Mouse (Mus musculus): ENCODE data around the gene Slc25a47. TPM values are rescaled to one million over a fixed set of nuclear protein-coding genes. Genes with fewer than 3 reads are reported as not detected.

Slc25a47 gene
- 5.8 and 5.9 TPM in 2 replicates for polyA plus RNA-seq (2015; fragmentation: Nextera tagmentation; extraction: Ambion mirVana)

DNA sequence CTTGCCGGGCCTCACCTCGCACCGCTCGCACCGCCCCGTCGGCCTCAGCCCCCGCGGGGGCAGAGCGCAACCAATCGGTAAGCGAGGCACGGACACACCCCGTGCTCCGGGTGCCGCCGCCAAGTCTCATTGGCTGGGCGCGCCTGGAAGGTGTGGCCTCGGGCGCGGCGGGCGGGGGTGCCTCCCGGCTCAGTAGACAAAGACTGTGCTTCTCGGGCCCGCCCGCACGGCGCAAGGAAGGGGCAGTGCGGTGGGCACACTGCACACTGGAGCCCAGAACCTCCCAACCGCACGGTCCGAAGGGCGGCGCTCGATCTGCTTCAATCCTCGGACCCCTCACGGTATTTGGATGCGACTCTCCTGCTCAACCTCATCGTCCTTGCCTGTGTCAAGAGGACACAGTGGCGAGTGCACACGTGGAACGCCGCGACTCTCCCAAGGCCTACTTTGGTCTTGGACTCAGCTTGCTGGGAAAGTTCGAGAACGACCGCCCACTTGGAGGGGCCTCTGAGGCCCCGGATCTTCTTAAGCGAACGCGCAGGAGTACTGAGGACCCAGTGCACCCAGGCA, at the start of gene Slc25a47, which contains the start of gene Slc25a29:
Slc25a47 (plus strand) TSS at position 207 of the 570 bp plus-strand sequence.
Slc25a29 (minus strand) TSS at position 44 of the 570 bp plus-strand sequence.
- no peaks in the 10 kb centered on the region for H3K9me3 ChIP-seq
- peak within 1 kb of the TSS; percentile 90 for H3K9ac ChIP-seq
- peak within 1 kb of the TSS; percentile 89 for H3K27ac ChIP-seq (replicated peaks)
- peaks cover 18% of the 10 kb centered on the region for H3K36me3 ChIP-seq
- no peaks in the 10 kb centered on the region for H3K27me3 ChIP-seq (replicated peaks)
- ATAC-seq (ENCODE audit: extremely low read depth, insufficient number of reproducible peaks, low FRiP score, low TSS enrichment) = peak; percentile 97
- H3K4me1 ChIP-seq = peaks cover 38% of the 10 kb centered on the region
- H3K4me3 ChIP-seq = peak within 1 kb of the TSS; percentile 78
- WGBS = under 1% methylated on average over 49 of the region's 53 CpGs
- peak within 1 kb of the TSS; percentile 97 for H3K4me2 ChIP-seq

DNA sequence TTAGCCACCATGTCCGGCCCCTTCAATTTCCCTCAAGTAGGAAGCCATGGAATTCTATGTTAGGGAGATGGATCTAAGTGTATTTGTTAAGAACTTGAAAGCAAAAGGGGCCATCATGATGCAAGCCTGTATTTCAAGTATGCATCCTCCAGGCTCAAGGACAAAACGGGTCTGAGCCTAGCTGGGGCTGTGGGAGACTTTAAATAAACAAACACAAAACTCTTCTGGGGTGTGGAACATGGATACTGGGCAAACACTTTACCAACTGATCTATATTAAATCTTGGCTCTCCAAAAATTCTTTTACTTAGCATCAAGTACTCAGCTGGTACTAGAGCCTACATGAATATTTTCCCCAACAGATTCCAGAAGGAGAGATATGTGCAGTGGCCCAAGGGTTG, 48.5 kb upstream of the Slc25a47 start:
- Histone ChIP-seq H3K36me3 (peaks cover 15% of the 10 kb centered on the region), H3K27ac (replicated peaks) (no peak overlapping the region), H3K9ac (no peak overlapping the region), H3K4me2 (no peak overlapping the region), H3K27me3 (replicated peaks) (no peaks in the 10 kb centered on the region), H3K9me3 (peaks cover 14% of the 10 kb centered on the region; the same call in 1 of the 2 replicates), H3K4me3 (no peak overlapping the region), H3K4me1 (peaks cover 20% of the 10 kb centered on the region)
- no peak for ATAC-seq (ENCODE audit: extremely low read depth, insufficient number of reproducible peaks, low FRiP score, low TSS enrichment)
- 84% methylated on average over 2 of the region's 2 CpGs for WGBS

DNA sequence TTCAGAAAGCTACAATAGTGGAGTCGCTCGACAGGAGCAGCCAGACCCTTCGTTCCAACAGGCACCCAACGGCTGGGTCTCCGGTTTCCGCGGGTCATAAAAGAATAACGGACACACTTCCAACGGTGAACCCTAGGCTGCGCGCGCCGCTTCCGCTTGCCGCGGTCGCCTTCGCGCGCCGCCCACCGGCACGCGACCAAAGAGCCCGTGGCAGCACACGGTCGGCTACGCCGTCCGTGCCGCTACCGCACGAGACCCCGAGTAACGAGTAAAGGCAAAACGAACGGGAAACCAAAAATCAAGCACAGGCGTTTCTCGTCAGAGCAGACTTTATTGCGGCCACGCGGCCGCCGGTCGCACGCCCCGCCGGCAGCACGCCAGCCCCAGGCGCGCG, 43.7 kb upstream of the Slc25a47 start:
- peak overlapping the region; percentile 77 for H3K4me2 ChIP-seq
- under 1% methylated on average over 52 of the region's 52 CpGs for WGBS
- no peaks in the 10 kb centered on the region for H3K27me3 ChIP-seq (replicated peaks)
- H3K4me3 ChIP-seq = peak overlapping the region; percentile 96
- no peaks in the 10 kb centered on the region for H3K9me3 ChIP-seq
- ATAC-seq (ENCODE audit: extremely low read depth, insufficient number of reproducible peaks, low FRiP score, low TSS enrichment) = no peak
- H3K9ac ChIP-seq = peak overlapping the region; percentile 94
- peaks cover 38% of the 10 kb centered on the region for H3K4me1 ChIP-seq
- 0 out of 2 replicates have a peak, but pooled peaks cover 7% of the 10 kb centered on the region for H3K36me3 ChIP-seq
- H3K27ac ChIP-seq (replicated peaks) = peak overlapping the region; percentile 99

DNA sequence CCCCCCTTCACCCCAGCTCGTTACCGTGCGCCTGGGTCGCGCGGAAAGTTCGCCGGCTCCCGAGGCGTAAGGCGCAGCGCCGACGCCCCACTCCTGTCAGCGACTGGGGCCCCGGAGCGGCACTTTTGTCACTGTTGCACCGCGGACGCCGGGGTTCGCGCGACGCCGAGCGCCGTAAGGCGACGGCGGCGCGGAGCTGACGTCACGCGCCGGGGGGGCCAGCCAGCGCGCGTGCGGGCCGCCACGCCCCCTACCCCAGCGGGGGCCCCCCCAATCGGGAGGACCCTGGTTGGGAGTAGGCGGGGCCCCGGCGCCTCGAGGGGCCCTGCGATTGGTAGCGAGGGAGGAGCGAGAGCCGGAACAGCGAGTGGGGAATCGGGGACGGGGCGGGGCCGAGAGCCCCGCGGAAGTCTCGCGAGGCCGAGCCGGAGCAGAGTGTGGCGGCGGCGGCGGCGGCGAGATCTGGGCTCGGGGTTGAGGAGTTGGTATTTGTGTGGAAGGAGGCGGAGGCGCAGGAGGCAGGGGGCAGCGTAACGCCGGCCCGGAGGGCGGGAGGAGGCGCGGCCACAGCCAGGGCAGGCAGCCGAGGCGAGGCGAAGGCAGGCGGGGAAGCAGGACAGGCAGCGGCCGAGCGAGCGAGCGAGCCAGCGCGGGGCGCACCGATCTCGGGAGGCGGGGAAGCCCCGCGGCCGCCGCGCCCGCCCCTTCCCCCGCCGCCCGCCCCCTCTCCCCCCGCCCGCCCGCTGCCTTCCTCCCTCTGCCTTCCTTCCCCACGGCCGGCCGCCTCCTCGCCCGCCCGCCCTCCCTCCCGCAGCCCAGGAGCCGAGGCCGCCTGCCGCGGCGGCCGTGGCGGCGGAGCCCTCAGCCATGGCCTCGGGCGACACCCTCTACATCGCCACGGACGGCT, 43.0 kb upstream of the Slc25a47 start, which contains the start of gene Yy1:
Yy1 (plus strand) TSS at position 428 of the 907 bp plus-strand sequence.
- ATAC-seq (ENCODE audit: extremely low read depth, insufficient number of reproducible peaks, low FRiP score, low TSS enrichment) = peak; percentile 88
- peak within 1 kb of the TSS; percentile 95 for H3K9ac ChIP-seq
- H3K9me3 ChIP-seq = no peaks in the 10 kb centered on the region
- peak within 1 kb of the TSS; percentile 99 for H3K27ac ChIP-seq (replicated peaks)
- H3K36me3 ChIP-seq = 0 out of 2 replicates have a peak, but pooled peaks cover 7% of the 10 kb centered on the region
- peak within 1 kb of the TSS; percentile 89 for H3K4me2 ChIP-seq
- under 1% methylated on average over 89 of the region's 127 CpGs for WGBS
- H3K27me3 ChIP-seq (replicated peaks) = no peaks in the 10 kb centered on the region
- H3K4me3 ChIP-seq = peak within 1 kb of the TSS; percentile 96
- H3K4me1 ChIP-seq = peaks cover 34% of the 10 kb centered on the region

DNA sequence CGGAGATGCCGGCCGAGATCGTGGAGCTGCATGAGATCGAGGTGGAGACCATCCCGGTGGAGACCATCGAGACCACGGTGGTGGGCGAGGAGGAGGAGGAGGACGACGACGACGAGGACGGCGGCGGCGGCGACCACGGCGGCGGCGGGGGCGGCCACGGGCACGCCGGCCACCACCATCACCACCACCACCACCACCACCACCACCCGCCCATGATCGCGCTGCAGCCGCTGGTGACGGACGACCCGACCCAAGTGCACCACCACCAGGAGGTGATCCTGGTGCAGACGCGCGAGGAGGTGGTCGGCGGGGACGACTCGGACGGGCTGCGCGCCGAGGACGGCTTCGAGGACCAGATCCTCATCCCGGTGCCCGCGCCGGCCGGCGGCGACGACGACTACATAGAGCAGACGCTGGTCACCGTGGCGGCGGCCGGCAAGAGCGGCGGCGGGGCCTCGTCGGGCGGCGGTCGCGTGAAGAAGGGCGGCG, 42.3 kb upstream of the Slc25a47 start:
- under 1% methylated on average over 51 of the region's 71 CpGs for WGBS
- ATAC-seq (ENCODE audit: extremely low read depth, insufficient number of reproducible peaks, low FRiP score, low TSS enrichment) = no peak
- H3K9me3 ChIP-seq = no peaks in the 10 kb centered on the region

DNA sequence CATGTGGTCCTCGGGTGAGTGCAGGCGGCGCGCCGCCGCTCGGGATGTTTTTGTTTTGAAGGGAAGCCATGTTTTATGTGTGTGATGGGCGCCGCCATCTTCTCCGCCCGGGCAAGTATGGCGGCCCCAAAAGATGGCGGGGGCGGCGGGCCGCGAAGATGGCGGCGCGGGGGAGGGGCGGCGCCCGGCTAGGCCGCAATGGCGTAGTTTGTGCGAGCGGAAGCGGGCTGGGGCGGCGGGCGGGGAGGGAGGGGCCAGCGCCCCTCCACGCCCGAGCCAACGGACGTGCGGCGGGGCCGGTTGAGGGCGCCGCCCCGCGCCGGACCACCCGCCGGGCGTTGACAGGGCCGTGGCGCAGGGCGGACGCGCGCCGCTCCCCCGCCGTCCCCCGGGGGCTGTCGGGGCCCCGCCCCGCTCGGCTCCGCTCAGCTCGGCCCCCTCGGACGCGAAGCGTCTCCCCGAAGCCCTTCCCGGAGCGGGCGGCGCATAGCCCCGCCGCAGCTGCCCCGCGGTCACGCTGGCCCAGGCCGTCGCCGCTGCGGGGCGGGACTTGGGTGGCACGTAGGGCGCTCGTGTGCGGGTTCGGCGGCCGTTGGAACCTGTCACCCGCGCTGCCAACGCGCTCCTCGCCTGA, 41.7 kb upstream of the Slc25a47 start:
- Histone ChIP-seq H3K9ac (peak overlapping the region; percentile 95), H3K9me3 (no peaks in the 10 kb centered on the region), H3K4me3 (peak overlapping the region; percentile 96), H3K4me1 (peaks cover 43% of the 10 kb centered on the region), H3K36me3 (0 out of 2 replicates have a peak, but pooled peaks cover 7% of the 10 kb centered on the region), H3K27ac (replicated peaks) (peak overlapping the region; percentile 99), H3K27me3 (replicated peaks) (no peaks in the 10 kb centered on the region), H3K4me2 (peak overlapping the region; percentile 89)
- WGBS = under 1% methylated on average over 82 of the region's 94 CpGs
- ATAC-seq (ENCODE audit: extremely low read depth, insufficient number of reproducible peaks, low FRiP score, low TSS enrichment) = peak; percentile 68

More for the DNA sequence above, 42.3 kb upstream of the Slc25a47 start:
- Histone ChIP-seq H3K9ac (peak overlapping the region; percentile 95), H3K4me1 (peaks cover 36% of the 10 kb centered on the region), H3K4me2 (peak overlapping the region; percentile 89), H3K27me3 (replicated peaks) (no peaks in the 10 kb centered on the region), H3K36me3 (0 out of 2 replicates have a peak, but pooled peaks cover 7% of the 10 kb centered on the region), H3K4me3 (peak overlapping the region; percentile 96), H3K27ac (replicated peaks) (peak overlapping the region; percentile 99)

DNA sequence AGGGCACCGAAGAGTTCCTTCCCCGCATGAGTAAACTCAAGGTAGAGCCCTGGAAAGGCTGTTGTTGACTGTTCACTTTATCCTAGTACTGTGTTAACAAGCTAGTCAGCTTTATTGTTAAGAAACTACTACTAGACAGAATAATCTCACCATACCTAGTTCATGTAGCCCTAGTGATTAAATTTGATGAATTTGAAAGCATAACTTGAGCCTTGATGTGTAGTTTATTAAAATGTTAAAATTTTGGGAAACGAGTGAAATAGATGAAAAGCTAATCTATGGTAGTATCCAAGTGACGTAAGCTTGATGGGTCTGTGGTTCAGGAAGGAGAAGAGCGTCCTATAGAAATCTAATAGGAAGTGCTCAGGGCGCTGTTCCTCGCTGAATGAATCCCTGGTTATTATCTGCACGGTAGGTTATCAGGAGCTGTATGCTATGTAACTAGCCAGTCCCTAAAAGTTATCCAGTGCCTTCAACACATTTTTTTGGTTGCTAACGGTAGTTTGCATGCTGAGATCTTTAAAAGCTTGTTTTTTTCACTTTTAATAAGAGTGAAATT, 40.8 kb upstream of the Slc25a47 start:
- H3K4me1 ChIP-seq = peaks cover 47% of the 10 kb centered on the region
- no peak for ATAC-seq (ENCODE audit: extremely low read depth, insufficient number of reproducible peaks, low FRiP score, low TSS enrichment)
- H3K27ac ChIP-seq (replicated peaks) = peak overlapping the region; percentile 99
- no peaks in the 10 kb centered on the region for H3K27me3 ChIP-seq (replicated peaks)
- H3K9me3 ChIP-seq = no peaks in the 10 kb centered on the region
- peak overlapping the region; percentile 89 for H3K4me2 ChIP-seq
- H3K4me3 ChIP-seq = peak overlapping the region; percentile 96
- H3K9ac ChIP-seq = peak overlapping the region; percentile 95
- H3K36me3 ChIP-seq = peaks cover 14% of the 10 kb centered on the region; the same call in 1 of the 2 replicates
- WGBS = 6% methylated on average over 9 of the region's 9 CpGs

DNA sequence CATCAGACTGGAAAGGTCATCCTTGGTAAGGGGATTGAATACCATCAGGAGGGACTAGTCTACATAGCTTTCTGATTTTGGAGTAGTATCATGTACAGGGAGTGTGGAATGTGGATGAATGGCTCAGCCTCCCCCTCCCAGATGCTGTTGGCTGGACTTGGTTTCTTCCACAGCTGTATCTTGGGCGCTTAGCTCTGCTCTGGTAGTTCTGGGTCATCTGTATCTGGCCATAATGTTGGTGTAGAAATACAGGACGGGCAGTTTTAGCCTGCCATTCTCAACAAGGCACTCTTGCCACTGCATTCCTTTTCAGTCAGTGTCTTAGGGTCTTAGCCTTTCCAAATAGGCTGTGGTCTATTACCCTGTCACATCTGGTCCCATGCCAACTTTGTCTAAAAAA, 34.2 kb upstream of the Slc25a47 start:
- peaks cover 13% of the 10 kb centered on the region for H3K36me3 ChIP-seq
- H3K4me3 ChIP-seq = no peak overlapping the region
- H3K4me1 ChIP-seq = peaks cover 72% of the 10 kb centered on the region
- WGBS = 67% methylated on average over 2 of the region's 2 CpGs
- H3K27me3 ChIP-seq (replicated peaks) = no peaks in the 10 kb centered on the region
- H3K9me3 ChIP-seq = no peaks in the 10 kb centered on the region
- ATAC-seq (ENCODE audit: extremely low read depth, insufficient number of reproducible peaks, low FRiP score, low TSS enrichment) = no peak
- 0 out of 2 replicates have a peak overlapping the region, but pooled peaks have one; percentile 16 for H3K27ac ChIP-seq (replicated peaks)
- no peak overlapping the region for H3K9ac ChIP-seq
- peak overlapping the region; percentile 5; the same call in 1 of the 2 replicates for H3K4me2 ChIP-seq

DNA sequence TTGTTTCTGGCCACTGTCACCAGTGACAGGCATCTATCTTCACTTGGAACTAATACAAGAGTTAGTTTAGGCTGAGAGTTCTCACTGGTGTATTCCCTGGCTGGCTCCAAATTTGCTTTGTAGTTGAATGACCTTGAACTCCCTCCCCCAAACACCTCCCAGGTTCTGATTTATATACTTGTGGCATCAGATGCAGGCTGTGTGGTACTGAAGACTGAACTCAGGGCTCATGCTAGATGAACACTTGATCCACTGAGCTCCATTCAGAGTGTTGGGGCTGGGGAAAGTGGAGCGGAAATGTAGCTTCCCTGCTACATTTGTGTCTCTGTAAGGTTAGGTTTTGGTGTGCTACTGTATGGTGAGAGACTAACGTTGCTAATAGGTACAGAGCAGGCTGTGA, 31.5 kb upstream of the Slc25a47 start:
- Histone ChIP-seq H3K27ac (replicated peaks) (0 out of 2 replicates have a peak overlapping the region, but pooled peaks have one; percentile 20), H3K9ac (no peak overlapping the region), H3K36me3 (peaks cover 37% of the 10 kb centered on the region), H3K4me2 (no peak overlapping the region), H3K4me1 (peaks cover 82% of the 10 kb centered on the region), H3K9me3 (no peaks in the 10 kb centered on the region), H3K27me3 (replicated peaks) (no peaks in the 10 kb centered on the region), H3K4me3 (no peak overlapping the region)
- no peak for ATAC-seq (ENCODE audit: extremely low read depth, insufficient number of reproducible peaks, low FRiP score, low TSS enrichment)
- WGBS = 79% methylated on average over 2 of the region's 2 CpGs

DNA sequence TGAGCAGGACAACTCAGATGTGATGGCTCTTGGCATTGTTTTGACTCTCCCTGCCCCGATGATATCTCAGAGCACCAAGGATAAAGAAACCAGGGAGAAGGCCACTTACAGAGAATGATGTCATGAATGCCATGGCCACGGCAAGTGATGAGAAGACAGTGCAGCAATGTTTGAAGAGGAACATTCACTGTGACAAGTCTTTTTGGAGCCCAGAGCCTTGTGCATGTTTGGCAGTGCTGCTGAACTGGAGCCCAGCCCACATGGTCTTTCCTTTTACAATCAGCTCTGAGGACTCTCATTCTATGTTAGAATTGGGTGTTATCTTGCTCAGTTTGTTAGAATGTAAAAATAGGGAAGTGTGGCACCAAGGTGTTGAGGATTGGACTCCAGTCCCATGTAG, 27.4 kb upstream of the Slc25a47 start:
- H3K9ac ChIP-seq = no peak overlapping the region
- H3K4me1 ChIP-seq = peaks cover 65% of the 10 kb centered on the region
- 32% methylated on average over 2 of the region's 2 CpGs for WGBS
- no peaks in the 10 kb centered on the region for H3K27me3 ChIP-seq (replicated peaks)
- H3K9me3 ChIP-seq = no peaks in the 10 kb centered on the region
- ATAC-seq (ENCODE audit: extremely low read depth, insufficient number of reproducible peaks, low FRiP score, low TSS enrichment) = no peak
- no peak overlapping the region; the same call in 1 of the 2 replicates for H3K27ac ChIP-seq (replicated peaks)
- H3K4me3 ChIP-seq = no peak overlapping the region
- no peak overlapping the region for H3K4me2 ChIP-seq
- peaks cover 37% of the 10 kb centered on the region for H3K36me3 ChIP-seq
